Mouse (Mus musculus) heart, adult 18-20 months (tissue): ENCODE results near the gene Cirbp. TPM values are rescaled to one million over a fixed set of nuclear protein-coding genes. Genes with fewer than 3 reads are reported as not detected.

ENCODE experiments used
- DNase-seq, 2 experiments: peaks; one replicate each; pipeline ENCODE4 v3.0.0; 2021 to 2022; ENCODE audit warnings: mixed read lengths in 1 of 2
- total RNA-seq, 2 experiments: library from RNA; stranded (reverse); gene quantifications; 2 replicates each; pipeline ENCODE4 v1.2.3; 2021

The Cirbp gene
- total RNA-seq, 2 experiments from 2014 or later = 46.3 to 54.9 TPM

DNA sequence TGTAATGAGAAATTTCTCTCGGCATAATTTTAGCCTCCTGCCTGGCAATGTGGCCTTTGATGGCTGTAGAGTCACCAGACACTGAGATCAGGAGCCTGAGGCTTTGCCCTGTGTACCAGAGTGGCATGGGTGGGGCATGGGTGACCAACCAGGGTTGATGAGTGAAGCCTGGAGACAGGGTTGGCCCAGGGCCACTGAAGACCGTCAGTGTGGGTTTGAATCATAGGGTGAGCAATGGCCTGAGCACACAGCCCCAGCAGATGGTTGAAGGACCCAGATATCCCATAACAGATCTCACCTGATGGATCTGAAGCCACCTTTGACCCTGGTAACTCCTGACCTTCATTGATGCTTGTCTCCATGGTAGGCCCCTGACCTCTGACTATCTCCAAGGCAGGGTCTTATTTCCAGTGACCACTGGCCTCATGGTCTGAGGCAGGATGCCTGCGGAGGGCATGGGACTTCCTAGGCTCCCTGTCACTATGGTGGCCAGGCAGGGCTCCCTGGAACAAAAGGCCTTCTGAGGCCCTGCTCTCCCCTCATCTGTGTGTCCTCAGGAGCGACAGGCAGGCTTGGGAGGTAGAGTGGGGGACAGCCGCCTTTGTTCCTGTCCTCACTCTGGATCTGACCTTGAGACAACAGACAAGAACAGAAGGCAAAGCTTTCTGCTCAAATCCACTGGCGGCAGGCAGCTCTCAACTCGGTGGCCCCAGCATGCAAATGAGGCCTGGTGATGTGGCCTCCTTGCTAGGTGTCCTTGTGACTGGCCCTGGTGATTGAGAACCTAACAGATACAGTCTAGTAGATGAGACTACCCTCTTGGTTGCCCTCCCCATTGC is 11.9 kb downstream of the Cirbp start:
- DNase-seq = no peak

- peak in 1 of 2 experiments; percentile 39 for DNase-seq
These were observed 13.6 kb downstream of the Cirbp start, which contains the start of gene Efna2 for GRCm38 (mm10) chr10:80179068-80180051. Gene Efna2 (plus strand): TSS chr10:80179482.

GRCm38 (mm10) chr10:80180288-80180687 is 14.5 kb downstream of the Cirbp start:
- no peak for DNase-seq

DNA sequence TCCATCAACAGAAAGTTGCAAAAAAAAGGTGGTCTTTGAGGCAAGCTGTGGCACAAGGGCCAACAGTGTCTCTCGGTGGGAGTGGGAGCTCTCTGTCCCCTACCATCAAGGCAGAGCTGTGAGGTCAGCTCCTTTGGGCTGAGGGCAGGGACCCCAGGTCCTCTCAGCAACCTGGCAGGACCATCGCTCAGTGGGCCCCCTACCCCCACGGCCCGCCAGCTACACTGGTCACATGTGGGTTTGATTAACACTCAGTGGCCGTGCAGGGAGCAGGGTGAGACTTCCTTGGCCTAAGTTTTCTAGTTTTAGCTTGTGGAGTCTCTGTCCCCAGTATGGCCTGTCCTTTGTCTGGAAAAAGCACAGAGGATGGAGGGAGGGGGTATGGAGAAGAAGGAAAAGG is 15.0 kb downstream of the Cirbp start:
- DNase-seq = no peak

- DNase-seq = no peak
These were observed 16.8 kb downstream of the Cirbp start for GRCm38 (mm10) chr10:80182547-80182946.

DNA sequence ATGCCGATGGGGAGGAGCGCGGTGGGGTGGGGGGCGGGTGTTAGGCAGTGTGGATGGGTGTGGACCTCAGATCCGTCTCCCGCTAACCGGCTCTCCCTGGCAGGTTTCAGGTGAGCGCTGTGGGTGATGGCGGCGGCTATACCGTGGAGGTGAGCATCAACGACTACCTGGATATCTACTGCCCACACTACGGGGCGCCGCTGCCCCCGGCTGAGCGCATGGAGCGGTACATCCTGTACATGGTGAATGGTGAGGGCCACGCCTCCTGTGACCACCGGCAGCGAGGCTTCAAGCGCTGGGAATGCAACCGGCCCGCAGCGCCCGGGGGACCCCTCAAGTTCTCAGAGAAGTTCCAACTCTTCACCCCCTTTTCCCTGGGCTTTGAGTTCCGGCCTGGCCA is 20.9 kb downstream of the Cirbp start:
- DNase-seq = no peak

DNA sequence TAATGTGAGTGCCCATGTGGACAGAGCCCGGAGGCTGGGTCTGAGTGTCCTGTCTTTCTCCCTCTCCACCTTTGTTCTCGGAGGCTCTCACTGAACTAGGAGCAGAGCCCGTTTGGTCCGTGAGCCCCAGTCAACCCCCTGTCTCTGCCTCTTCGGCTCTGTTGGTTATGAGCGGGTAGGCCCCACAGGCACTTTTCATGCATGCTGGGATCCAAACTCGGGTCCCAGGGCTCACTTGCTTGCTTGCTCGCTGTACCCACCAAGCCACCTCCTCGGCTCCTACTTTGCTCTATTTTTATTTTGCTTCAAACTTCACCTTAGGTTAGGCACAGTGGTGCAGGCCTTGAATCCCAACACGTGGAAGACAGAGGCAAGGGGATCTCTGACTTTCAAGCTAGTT is 22.0 kb downstream of the Cirbp start:
- DNase-seq = no peak

GRCm38 (mm10) chr10:80188453-80189024 is 22.8 kb downstream of the Cirbp start:
- no peak for DNase-seq

- DNase-seq = no peak
These were observed 24.2 kb downstream of the Cirbp start for GRCm38 (mm10) chr10:80189999-80190398.

GRCm38 (mm10) chr10:80190491-80191051 is 24.8 kb downstream of the Cirbp start:
- peak in 1 of 2 experiments; percentile 51 for DNase-seq

- DNase-seq = no peak
These were observed 28.2 kb downstream of the Cirbp start for GRCm38 (mm10) chr10:80193976-80194375.

GRCm38 (mm10) chr10:80194441-80194840 is 28.7 kb downstream of the Cirbp start:
- DNase-seq = no peak

DNA sequence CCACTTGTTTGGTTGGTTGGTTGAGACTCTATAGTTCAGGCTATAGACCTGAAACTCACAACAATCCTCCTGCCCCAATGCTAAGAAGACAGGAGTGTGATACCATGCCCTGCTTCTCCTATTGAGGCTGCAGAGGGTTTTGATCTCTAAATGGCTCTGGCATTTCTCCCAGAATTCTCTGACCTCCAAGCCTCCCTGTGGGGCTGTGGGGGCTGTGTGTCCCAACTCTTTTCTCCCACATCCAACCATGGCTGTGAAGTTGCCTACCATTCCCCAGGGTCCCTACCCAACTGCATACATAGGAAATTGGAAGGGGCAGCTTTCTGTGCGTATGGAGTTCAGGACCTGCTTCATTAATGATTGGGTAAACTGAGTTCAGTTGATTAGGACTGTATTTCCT is 30.4 kb downstream of the Cirbp start:
- no peak for DNase-seq

DNA sequence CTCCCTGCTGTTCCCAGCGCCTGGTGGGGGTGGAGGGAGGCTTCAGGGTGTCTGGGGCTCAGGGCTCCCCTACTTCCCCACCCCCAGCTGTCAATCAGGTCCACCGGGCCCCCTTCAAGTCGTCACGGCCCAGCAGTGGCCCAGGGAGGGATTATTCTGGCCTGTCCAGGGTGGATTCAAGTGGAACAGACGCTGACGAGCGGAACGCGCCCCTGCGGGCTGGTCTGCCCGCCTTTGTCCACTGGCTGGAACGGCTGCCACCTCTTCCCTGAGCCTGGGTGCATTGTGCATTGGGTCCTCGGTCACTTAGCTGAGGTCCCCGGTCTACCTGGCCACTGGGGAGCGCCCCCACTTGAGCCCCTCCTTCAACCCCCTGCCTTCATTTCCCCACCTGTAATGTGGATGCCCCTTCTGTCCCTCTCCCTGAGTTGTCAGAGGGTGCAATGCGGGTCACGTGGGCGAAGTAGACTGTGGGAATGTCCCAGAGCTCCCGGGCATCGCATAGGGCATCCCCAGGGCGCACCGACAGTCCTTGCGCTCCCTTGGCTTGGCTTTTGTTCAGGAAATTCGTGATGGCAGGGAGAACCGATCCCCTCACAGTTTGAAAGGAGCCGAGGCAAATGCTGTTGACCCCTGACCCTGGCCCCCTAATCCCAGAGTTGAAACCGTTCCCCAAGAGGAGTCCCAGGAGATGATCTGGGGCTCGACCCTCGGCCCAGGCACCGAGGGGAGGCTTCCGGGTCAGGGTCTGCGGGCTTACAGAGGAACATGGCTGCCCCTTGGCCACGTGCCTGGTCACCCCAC is 31.2 kb downstream of the Cirbp start:
- no peak for DNase-seq

GRCm38 (mm10) chr10:80199440-80200008 is 33.7 kb downstream of the Cirbp start:
- peak; percentile 88 to 89 for DNase-seq

DNA sequence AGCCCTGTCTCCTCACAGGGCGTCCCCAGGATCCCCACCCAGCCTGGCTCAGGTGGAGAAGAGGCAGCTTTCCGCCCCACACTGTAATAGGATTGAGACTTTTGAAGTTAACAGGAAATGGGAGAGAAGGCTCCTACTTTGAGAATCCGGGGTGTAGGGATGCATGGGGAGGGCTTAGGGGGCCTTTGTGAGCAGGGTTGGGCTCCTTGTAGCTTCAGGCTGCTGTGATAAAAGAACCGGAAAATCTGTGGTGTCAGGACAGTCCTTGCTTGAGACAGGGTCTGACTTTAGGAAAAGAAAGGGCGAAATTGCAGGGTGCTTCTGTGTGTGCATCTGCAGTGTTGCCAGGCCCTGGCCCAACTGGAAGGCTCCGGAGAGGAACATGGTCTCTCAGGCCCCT is 34.7 kb downstream of the Cirbp start:
- DNase-seq = no peak

DNA sequence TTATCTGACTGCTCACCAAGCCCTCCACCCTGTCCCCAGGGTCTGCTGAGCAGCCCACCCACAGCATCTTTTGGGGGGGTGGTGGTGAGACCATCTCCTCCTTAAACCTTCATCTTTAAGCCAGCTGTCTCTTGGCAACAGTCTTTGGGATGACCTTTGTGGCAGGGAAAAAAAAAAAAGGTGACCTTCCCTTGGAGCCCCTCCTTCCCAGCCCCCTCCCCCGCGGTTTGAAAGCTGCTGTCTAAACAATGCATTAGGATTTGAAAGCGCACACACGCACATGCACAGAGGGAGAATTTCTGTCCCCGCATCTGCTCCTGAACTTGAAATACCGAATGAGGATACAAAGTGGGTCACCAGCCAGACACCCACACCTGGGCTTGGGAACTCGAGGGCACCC is 38.3 kb downstream of the Cirbp start:
- no peak for DNase-seq

- no peak for DNase-seq
These were observed 41.4 kb downstream of the Cirbp start for GRCm38 (mm10) chr10:80207201-80207600.

- DNase-seq = no peak
These were observed 41.9 kb downstream of the Cirbp start for GRCm38 (mm10) chr10:80207676-80208075.

DNA sequence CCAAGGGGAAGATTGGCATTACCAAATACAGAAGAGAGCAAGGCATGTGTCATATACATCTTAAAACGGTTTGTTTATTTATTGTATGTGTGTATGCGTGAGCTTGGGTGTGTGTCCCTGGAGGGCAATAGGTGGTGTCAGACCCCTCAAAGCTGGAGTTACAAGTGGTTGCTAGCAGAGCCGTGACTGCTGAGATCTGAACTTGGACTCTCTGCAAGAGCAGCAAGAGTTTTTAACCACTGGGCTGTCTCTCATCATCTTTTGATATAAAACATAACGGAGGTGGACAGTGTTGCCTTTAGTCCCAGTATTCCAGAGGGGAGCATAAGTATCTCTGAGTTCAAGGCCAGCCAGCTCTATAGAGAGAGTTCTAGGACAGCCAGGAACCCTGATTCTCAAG is 42.5 kb downstream of the Cirbp start:
- DNase-seq = no peak

GRCm38 (mm10) chr10:80208841-80209371 is 43.1 kb downstream of the Cirbp start:
- DNase-seq = no peak
